Mouse (Mus musculus): ENCODE data around the gene Lpin2. TPM values are rescaled to one million over a fixed set of nuclear protein-coding genes. Genes with fewer than 3 reads are reported as not detected.

Gene Lpin2
- polyA plus RNA-seq, 1 experiment from 2014 or later: 39.9 TPM

GRCm38 (mm10) chr17:71208921-71209320 is 26.6 kb downstream of the Lpin2 start:
- WGBS: 94% methylated on average over 1 of the region's 1 CpGs
- H3K36me3 ChIP-seq (ENCODE audit: insufficient read depth): no peaks in the 10 kb centered on the region
- H3K27me3 ChIP-seq (ENCODE audit: insufficient read depth, low read length): no peaks in the 10 kb centered on the region
- H3K4me2 ChIP-seq: no peak overlapping the region
- H3K4me1 ChIP-seq (ENCODE audit: insufficient read depth): no peaks in the 10 kb centered on the region
- TF ChIP-seq CTCF (IDR thresholded peaks at IDR 0.05; ENCODE audit: low read depth): no peak
- no peak for ATAC-seq (ENCODE audit: insufficient read depth)
- no peak for DNase-seq
- no peak overlapping the region for H3K9ac ChIP-seq
- H3K27ac ChIP-seq (ENCODE audit: low read depth): no peak overlapping the region
- H3K4me3 ChIP-seq (ENCODE audit: low read depth, low read length): no peak overlapping the region
- H3K9me3 ChIP-seq (ENCODE audit: low read depth, low read length): no peaks in the 10 kb centered on the region

GRCm38 (mm10) chr17:71209936-71210335 is 27.6 kb downstream of the Lpin2 start:
- TF ChIP-seq CTCF (IDR thresholded peaks at IDR 0.05; ENCODE audit: low read depth): no peak
- no peaks in the 10 kb centered on the region for H3K36me3 ChIP-seq (ENCODE audit: insufficient read depth)
- H3K9ac ChIP-seq: no peak overlapping the region
- no peak overlapping the region for H3K27ac ChIP-seq (ENCODE audit: low read depth)
- no peak overlapping the region for H3K4me2 ChIP-seq
- H3K27me3 ChIP-seq (ENCODE audit: insufficient read depth, low read length): no peaks in the 10 kb centered on the region
- no peaks in the 10 kb centered on the region for H3K4me1 ChIP-seq (ENCODE audit: insufficient read depth)
- H3K4me3 ChIP-seq (ENCODE audit: low read depth, low read length): no peak overlapping the region
- WGBS: 57% methylated on average over 3 of the region's 3 CpGs
- H3K9me3 ChIP-seq (ENCODE audit: low read depth, low read length): no peaks in the 10 kb centered on the region
- ATAC-seq (ENCODE audit: insufficient read depth): no peak
- DNase-seq: no peak

DNA sequence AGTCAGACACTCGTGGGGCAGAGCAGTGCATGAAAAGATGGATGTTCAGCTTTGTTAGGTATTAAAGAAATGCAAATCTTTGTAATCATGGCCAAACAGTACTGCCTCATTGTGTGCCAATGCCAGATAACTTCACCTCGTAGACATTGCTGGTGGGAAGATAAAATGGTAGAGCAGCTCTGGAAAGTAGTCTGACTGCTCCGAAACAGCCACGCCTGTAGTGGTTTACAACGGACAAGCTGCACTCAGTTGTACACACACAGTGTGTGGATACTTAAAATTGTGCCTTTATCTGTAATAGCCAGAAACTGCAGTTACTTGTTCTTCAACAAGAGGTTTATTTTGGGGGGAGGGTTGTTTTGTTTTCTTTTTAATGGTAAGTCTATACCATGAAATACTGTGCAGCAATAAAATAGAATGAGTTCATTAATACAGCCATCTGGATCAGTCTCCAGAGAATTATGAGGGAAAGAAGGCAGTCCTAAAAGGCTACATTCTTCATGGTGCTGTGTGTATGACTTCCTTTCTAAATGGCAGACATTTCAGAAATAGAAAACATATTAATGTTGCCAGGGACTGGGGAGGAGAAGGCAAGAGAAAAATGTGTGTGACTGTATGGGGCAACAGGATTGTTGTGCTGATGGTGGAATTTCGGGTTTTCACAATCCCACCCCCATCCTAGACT is 29.7 kb downstream of the Lpin2 start:
- H3K27ac ChIP-seq (ENCODE audit: low read depth): no peak overlapping the region
- no peaks in the 10 kb centered on the region for H3K36me3 ChIP-seq (ENCODE audit: insufficient read depth)
- no peak for TF ChIP-seq CTCF (IDR thresholded peaks at IDR 0.05; ENCODE audit: low read depth)
- no peak overlapping the region for H3K9ac ChIP-seq
- 77% methylated on average over 6 of the region's 6 CpGs for WGBS
- ATAC-seq (ENCODE audit: insufficient read depth): no peak
- no peak overlapping the region for H3K4me2 ChIP-seq
- no peaks in the 10 kb centered on the region for H3K27me3 ChIP-seq (ENCODE audit: insufficient read depth, low read length)
- no peaks in the 10 kb centered on the region for H3K9me3 ChIP-seq (ENCODE audit: low read depth, low read length)
- DNase-seq: no peak
- no peak overlapping the region for H3K4me3 ChIP-seq (ENCODE audit: low read depth, low read length)
- no peaks in the 10 kb centered on the region for H3K4me1 ChIP-seq (ENCODE audit: insufficient read depth)

DNA sequence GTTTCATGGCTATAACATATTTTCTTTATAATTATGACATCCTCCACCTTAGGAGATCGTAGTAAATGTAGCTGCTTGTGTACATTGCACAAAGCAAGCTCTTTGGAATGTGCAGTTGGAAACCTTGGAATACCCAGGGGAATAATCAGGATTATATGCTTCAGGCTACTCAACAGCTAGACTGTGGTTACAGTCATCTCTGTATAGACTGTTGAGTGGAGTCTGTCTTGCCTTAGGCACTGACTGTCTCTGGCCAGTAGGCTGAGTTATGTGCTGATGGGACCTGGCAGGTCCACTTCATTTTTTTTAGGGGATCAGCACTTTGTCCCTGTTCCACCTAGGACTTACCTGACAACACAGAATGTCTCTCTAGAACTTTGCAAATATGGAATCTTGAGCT is 31.3 kb downstream of the Lpin2 start:
- no peak overlapping the region for H3K9ac ChIP-seq
- no peak overlapping the region for H3K27ac ChIP-seq (ENCODE audit: low read depth)
- DNase-seq (no peak), ATAC-seq (ENCODE audit: insufficient read depth) (no peak)
- peaks cover 3% of the 10 kb centered on the region; the same call in 1 of the 2 replicates for H3K36me3 ChIP-seq (ENCODE audit: insufficient read depth)
- no peaks in the 10 kb centered on the region for H3K27me3 ChIP-seq (ENCODE audit: insufficient read depth, low read length)
- H3K4me2 ChIP-seq: no peak overlapping the region
- no peaks in the 10 kb centered on the region for H3K4me1 ChIP-seq (ENCODE audit: insufficient read depth)
- 80% methylated on average over 1 of the region's 1 CpGs for WGBS
- no peaks in the 10 kb centered on the region for H3K9me3 ChIP-seq (ENCODE audit: low read depth, low read length)
- H3K4me3 ChIP-seq (ENCODE audit: low read depth, low read length): no peak overlapping the region
- no peak for TF ChIP-seq CTCF (IDR thresholded peaks at IDR 0.05; ENCODE audit: low read depth)

DNA sequence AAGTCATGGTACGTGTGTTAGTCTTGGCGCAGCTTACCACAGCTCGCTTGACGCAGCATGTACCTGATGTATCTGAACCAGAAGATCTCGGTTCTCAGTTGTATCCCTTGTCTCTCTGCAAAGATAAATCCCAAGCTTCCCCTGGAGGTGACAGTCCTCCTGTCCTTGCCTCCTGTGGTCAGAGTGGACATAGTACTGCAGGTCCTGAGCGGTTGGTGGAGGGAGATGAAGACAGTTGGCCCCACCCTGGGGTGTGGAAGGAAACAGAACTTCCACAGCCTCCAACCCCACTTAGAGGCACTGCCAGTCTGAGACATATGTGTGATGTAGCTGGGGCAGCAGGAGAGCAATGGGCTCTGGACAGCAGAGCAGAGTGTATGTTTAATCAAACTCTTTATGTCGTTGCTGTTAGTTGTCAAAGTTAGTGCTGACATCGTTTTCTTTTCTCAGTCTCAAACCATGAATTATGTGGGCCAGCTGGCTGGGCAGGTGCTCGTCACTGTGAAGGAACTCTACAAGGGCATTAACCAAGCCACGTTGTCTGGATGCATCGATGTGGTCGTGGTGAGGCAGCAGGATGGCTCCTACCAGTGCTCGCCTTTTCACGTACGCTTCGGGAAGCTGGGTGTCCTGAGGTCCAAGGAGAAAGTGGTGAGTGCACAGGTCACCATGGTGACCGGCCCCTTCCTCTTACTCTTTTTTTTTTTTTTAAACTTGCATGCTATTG is 32.3 kb downstream of the Lpin2 start:
- whole genome bisulfite sequencing: 71% methylated on average over 17 of the region's 17 CpGs
- H3K4me2 ChIP-seq: no peak overlapping the region
- no peak for DNase-seq
- no peaks in the 10 kb centered on the region for H3K4me1 ChIP-seq (ENCODE audit: insufficient read depth)
- H3K27me3 ChIP-seq (ENCODE audit: insufficient read depth, low read length): no peaks in the 10 kb centered on the region
- H3K9ac ChIP-seq: no peak overlapping the region
- H3K4me3 ChIP-seq (ENCODE audit: low read depth, low read length): no peak overlapping the region
- H3K27ac ChIP-seq (ENCODE audit: low read depth): no peak overlapping the region
- peaks cover 3% of the 10 kb centered on the region; the same call in 1 of the 2 replicates for H3K36me3 ChIP-seq (ENCODE audit: insufficient read depth)
- H3K9me3 ChIP-seq (ENCODE audit: low read depth, low read length): no peaks in the 10 kb centered on the region
- no peak for ATAC-seq (ENCODE audit: insufficient read depth)
- no peak for TF ChIP-seq CTCF (IDR thresholded peaks at IDR 0.05; ENCODE audit: low read depth)

DNA sequence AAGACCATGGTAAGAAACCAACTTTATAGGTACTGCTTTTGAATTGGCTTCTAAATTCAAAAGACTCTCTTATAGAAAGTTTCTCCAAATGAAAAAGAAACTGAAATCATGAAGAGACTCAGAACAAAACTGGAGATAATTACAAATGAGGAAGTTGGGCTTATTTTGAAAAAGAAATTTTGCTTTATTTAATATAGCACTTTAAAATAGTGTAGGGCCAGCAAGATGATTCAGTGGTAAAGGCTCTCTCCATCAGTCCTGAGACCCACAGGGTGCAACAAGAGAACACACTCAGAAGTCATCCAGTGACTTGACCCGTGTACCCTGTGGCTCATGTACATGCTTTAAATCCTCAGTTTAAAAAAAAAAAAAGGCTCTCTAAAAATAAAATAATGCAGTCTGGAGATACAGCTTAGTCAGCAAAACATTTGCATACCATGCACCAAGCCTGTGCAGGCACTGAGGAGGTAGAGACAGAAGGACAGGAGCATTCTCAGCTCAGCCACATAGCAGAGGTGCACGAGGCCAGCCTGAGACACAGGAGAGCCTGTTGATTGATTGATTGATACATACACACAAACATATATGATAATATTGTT is 33.0 kb downstream of the Lpin2 start:
- no peak for TF ChIP-seq CTCF (IDR thresholded peaks at IDR 0.05; ENCODE audit: low read depth)
- DNase-seq: no peak
- no peak for ATAC-seq (ENCODE audit: insufficient read depth)
- no peaks in the 10 kb centered on the region for H3K4me1 ChIP-seq (ENCODE audit: insufficient read depth)
- no peaks in the 10 kb centered on the region for H3K27me3 ChIP-seq (ENCODE audit: insufficient read depth, low read length)
- no peak overlapping the region for H3K4me2 ChIP-seq
- H3K9me3 ChIP-seq (ENCODE audit: low read depth, low read length): no peaks in the 10 kb centered on the region
- peaks cover 4% of the 10 kb centered on the region; the same call in 1 of the 2 replicates for H3K36me3 ChIP-seq (ENCODE audit: insufficient read depth)
- H3K4me3 ChIP-seq (ENCODE audit: low read depth, low read length): no peak overlapping the region
- no peak overlapping the region for H3K9ac ChIP-seq
- no peak overlapping the region for H3K27ac ChIP-seq (ENCODE audit: low read depth)
- 56% methylated on average over 2 of the region's 2 CpGs for WGBS

DNA sequence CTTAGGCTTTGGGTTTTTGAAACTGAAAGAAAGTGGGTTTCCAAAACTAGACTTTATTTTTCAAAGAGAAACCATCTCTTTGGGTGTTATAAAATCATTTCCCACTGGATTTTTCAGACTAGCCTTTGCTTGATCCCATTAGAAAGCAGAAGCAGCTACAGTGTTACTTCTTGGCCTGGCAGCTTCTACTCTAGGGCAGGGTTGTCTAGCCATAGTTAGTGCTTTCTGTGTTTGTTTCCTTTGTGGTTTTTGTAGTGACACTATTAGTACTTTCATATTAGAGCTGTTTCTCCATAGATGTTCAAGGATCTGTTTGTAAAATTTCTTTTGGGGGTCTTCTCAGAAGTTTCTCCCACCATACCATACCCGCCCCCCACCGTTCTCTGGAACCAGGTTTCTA is 33.9 kb downstream of the Lpin2 start:
- no peak overlapping the region for H3K4me3 ChIP-seq (ENCODE audit: low read depth, low read length)
- H3K9ac ChIP-seq: no peak overlapping the region
- no peak for TF ChIP-seq CTCF (IDR thresholded peaks at IDR 0.05; ENCODE audit: low read depth)
- H3K27ac ChIP-seq (ENCODE audit: low read depth): no peak overlapping the region
- H3K9me3 ChIP-seq (ENCODE audit: low read depth, low read length): no peaks in the 10 kb centered on the region
- H3K27me3 ChIP-seq (ENCODE audit: insufficient read depth, low read length): no peaks in the 10 kb centered on the region
- ATAC-seq (ENCODE audit: insufficient read depth) (no peak), DNase-seq (no peak)
- 91% methylated on average over 2 of the region's 2 CpGs for WGBS
- no peaks in the 10 kb centered on the region for H3K4me1 ChIP-seq (ENCODE audit: insufficient read depth)
- peaks cover 9% of the 10 kb centered on the region; the same call in 1 of the 2 replicates for H3K36me3 ChIP-seq (ENCODE audit: insufficient read depth)
- H3K4me2 ChIP-seq: no peak overlapping the region

Measured in lung, embryonic 14.5 days (tissue).